Mouse (Mus musculus) spleen, postnatal 4 days (tissue): ENCODE data around the gene Gdpd5.
A peak's percentile ranks its signal among the peaks of the same experiment; 100 is the strongest.

Source experiments
- DNase-seq, 2 experiments: peaks; one replicate each; pipeline ENCODE4 v3.0.0; 2022; ENCODE audit warnings: low spot score in 2 of 2

The Gdpd5 gene

DNA sequence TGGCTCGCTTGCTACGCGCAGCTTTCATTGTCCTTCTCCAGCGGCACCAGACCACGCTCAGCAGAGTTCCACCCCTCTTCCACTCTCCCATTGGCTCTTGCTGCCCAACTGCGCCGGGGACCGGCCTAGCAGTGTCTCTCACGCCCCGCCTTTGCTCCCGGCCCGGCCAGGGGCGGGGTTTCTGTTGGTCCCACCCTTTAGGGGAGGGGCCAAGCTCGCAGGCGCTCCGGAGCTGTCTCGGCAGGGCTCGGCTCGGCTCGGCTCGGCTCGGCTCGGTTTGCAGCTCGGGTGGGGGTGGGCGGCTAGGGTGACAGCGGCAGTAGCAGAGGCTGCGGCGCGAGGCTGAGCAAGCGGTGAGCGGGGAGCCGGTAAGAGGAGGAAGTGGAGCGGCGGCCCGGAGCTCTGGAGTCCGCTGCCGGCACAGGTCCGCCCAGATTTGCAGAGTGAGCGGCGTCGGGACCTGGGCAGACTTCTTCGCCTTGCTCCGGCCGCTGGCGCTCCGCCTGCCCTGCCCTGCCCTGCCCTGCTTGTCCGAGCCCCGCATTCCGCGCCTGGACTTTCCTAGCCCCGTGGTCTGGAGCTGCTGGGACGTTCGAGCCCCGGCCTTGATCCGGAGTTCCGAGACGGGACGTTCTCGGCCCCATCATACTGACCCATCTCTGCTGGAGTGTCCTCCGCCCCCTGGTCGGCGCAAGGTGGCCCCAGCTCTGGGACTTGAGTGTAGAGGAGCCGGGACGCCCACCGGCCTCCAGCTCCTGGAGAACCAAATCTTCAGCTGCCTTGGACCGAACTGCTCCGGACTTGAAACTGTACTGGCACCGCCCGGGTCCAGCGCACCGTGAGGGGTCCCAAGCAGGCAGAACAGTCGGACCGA, at the start of gene Gdpd5:
TSS of gene Gdpd5 (plus strand) at position 201 of the 874 bp plus-strand sequence.
- peak; percentile 96 to 98 for DNase-seq

- DNase-seq, result peak; percentile 62 to 86
These were observed 48.3 kb upstream of the Gdpd5 start for GRCm38 (mm10) chr7:99332774-99333480.

DNA sequence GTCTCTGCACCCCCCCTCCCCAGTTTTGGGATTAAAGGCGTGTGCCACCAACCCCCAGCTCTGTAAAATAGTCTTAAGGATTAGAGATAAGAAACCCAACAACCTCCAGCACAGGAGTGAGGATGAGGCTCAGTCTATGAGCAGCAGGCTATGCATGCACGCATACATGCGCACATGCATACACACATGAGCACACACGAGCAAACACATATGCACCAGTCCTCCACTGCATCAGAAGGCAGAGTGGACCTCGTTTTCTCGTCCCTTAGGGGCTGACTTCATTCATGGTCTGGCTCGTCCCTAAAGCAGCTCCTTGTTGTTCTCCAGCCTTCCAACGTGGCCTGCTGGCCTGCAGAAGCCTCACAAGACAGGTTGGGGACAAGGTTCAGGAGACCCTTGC, 40.5 kb upstream of the Gdpd5 start:
- no peak for DNase-seq

- DNase-seq, result no peak
These were observed 37.6 kb upstream of the Gdpd5 start for GRCm38 (mm10) chr7:99343577-99343976.

- DNase-seq, result no peak
These were observed 33.9 kb upstream of the Gdpd5 start for GRCm38 (mm10) chr7:99347268-99347667.

GRCm38 (mm10) chr7:99348883-99349282, 32.3 kb upstream of the Gdpd5 start:
- DNase-seq, result no peak

DNA sequence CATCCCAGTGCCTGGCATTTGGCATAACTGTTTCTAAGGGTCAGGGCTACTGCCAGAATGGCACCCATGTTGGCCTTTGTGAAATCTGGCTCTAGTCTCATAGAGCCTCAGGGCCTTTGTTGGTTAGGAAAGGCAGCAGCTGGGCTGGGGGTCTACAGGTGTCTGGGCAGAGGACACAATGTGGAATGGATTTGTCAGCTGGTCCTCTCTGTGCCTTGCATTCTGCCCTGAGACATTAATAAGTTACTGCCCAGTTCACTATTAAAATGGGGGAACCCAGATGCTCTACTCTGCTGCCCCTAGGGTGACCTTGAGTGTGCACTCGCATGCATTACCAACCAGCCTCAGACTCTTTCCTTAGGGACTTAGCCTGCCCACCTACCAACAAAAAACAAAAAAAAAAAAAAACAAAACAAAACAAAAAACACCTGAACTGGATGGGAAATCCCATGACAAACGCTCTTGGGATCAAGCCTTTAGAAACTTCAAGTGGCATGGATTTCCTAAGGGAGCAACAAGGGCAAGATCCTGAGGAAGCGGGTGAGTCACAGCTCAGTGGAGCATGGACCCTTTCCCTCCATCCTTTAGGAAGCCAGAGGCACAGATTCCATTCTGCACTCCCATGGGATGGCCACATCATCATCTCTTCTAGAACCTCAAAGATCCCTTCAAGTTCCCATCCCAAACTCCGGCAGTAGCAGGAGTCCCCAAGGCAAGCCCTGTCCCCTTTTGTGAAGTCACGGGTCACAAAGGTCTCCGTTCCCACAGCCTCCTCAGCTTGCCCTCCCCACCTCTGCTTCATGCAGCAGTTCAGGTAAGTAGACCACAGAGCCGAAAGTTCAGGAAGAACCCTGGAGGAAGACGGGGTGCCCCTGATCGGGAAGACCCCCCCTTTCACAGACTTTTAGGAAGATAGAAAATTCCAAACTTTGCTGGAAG, 31.2 kb upstream of the Gdpd5 start:
- DNase-seq, result no peak

- no peak for DNase-seq
These were observed 30.0 kb upstream of the Gdpd5 start for GRCm38 (mm10) chr7:99351104-99351801.

GRCm38 (mm10) chr7:99351802-99352517, 29.3 kb upstream of the Gdpd5 start:
- DNase-seq, result no peak

GRCm38 (mm10) chr7:99352526-99353400, 28.5 kb upstream of the Gdpd5 start, which contains the start of gene Serpinh1:
Serpinh1 (minus strand) TSS chr7:99353239.
- DNase-seq, result peak in 1 of 2 experiments; percentile 38

DNA sequence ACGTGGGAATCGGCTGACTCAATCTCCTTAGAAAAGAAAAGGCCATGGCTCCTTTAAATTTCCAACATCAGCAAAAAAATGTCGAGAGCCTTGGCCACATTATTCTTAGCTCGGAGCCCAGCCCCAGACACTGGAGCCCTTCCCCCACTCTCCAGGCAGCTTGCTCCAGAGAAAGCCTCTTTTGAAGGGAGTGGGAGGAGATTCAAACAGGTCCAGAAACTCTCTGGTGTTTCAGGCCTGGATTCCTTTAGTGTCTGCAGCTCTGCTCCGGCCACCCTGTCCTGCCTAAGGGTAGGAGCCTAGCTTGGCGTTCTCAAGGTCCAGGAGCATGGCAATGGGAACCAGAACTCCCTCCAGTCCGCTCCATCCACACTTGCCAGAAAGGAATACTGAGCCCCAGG, 25.5 kb upstream of the Gdpd5 start:
- DNase-seq, result no peak

DNA sequence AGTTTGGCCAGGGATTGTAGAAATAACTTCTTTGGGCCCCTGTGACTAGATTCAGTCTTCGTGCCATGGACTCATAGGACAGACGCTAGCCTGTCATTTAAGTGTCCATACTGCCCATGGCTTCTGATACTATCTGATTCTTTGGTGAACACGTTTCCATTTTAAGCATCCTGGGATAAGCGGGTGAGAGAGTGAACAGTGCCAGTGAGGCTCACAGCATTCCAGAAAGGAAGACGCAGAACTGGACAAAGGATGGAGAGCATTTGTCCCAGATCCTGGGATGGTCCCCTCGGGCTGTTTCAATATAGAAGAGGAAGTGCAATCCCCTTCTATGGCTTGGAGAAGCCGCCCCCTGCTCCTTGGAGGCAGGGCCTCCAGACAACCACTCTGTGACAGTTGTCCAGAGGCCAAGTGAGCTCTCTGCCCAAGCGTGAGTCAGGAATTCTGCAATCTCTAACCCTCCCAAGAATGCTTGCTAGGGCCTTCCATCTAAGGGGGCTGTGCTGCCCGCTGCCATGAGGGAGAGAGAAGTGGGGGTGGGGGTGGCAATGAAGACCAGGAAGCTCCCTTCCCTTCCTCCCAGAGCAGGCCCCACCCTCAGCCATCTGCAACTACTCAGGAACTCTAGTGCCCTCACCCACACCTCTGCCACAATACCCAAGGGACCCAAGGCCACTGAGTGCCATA, 24.8 kb upstream of the Gdpd5 start:
- no peak for DNase-seq

GRCm38 (mm10) chr7:99357201-99357600, 24.0 kb upstream of the Gdpd5 start:
- DNase-seq, result no peak

DNA sequence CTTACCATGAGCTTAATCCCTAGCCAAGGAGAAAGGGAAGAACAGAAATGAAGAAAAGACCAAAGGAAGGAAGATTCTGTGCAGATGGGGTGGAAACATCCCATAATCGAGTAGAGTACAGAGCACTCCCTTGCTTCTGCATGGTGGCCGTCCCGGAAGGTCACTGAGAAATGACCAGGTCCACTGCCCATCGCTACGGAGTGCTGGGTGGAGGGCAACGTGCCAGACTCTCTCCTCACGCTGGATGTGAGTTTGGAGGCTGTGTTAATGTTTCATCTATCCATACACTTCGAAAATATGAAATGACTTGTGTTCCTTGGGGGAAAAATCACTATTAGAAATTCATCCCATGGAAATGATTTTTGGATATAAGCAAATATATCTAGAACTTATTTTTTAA, 22.8 kb upstream of the Gdpd5 start:
- DNase-seq, result no peak

GRCm38 (mm10) chr7:99360021-99360802, 21.0 kb upstream of the Gdpd5 start:
- DNase-seq, result no peak

- DNase-seq, result no peak
These were observed 20.3 kb upstream of the Gdpd5 start for GRCm38 (mm10) chr7:99360803-99361414.

- no peak for DNase-seq
These were observed 19.1 kb upstream of the Gdpd5 start for GRCm38 (mm10) chr7:99362137-99362536.

DNA sequence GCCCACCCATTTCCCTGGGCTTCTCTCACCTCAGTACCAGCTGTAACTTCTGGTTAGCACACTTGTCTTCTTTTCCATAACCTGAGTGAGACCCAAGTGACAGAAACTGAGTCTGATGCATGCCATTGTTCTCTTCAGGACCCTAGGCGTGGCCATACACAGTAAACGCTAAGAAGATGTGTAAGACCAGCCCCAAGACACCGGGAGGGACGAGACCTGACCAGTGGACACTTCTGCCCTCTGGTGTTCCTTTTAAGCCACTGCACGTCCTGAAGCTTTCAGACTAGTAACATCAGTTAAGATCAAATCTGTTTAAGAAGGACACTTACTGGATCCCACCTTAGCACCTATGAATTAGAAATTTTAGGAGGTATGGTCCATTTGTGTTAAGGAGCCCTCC, 16.1 kb upstream of the Gdpd5 start:
- peak in 1 of 2 experiments; percentile 35 for DNase-seq
